Mouse (Mus musculus): ENCODE results near the gene Tacr2.

- TF ChIP-seq CTCF (conservative IDR thresholded peaks at IDR 0.05; ENCODE audit: insufficient read depth, insufficient read length, low read depth, low read length): no peak
- TF ChIP-seq POLR2A (IDR thresholded peaks at IDR 0.05; ENCODE audit: low read depth, low read length): no peak
Measured at GRCm38 (mm10) chr10:62244067-62244466, 8.2 kb upstream of the Tacr2 start.
